Mouse (Mus musculus): Measurements from ENCODE around the gene Lsp1. TPM values are rescaled to one million over a fixed set of nuclear protein-coding genes. Genes with fewer than 3 reads are reported as not detected.

The Lsp1 gene
- total RNA-seq, 1 experiment: 13.7 TPM

DNA sequence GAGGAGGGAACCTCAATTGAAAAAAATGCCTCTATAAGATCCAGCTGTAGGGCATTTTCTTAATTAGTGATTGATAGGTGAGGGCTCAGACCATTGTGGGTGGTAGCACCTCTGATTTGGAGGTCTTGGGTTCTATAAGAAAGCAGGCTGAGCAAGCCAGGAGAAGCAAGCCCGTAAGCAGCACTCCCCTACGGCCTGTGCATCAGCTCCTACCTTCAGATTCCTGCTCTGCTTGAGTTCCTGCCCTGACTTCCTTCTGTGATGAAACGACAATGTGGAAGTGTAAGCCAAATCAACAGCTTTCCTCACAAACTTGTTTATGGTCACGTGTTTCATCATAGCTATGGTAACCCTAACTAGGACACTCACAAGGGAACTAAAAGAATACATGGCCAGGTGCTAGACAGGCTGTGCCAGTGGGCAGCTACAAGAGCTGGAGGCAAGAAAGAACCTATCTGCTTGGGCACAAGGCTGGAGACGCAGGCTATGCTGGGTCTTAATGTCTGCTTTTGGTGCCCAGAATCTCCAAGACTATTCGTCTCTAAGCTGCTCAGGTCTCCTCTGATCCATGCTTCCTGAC lies 11.5 kb upstream of the Lsp1 start:
- in situ Hi-C loops (cut with MboI; ENCODE audit: low sequenced_read_pairs in 2 of 2, unreplicated experiment in 2 of 2): no loop called here
- H3K27ac ChIP-seq (ENCODE audit: insufficient read depth, low read depth, low read length, poor library complexity, severe bottlenecking): no peak overlapping the region
- DNase-seq (ENCODE audit: low read depth, low spot score): no peak

DNA sequence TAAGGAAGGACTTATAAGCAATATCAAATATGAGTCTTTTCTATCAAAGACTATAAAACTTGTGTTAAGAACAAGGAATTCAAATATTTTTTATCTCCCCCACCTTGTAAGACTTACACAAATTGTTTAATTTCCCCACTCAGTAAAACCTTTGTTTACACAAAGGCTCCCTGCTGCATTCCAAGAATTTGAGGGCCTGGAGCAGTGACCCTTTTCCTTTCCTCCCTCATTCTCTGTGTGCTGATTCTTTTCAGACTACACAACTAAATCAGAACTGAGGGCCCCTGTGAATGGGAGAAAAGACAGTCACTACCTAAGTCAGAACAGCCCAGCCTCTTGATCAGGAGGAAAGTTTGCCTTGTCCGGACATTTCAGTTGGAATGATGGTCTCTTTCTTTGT lies 5.9 kb upstream of the Lsp1 start:
- Histone ChIP-seq H3K4me1 (ENCODE audit: control insufficient read depth in 2 of 2, insufficient read depth in 2 of 2, low read length in 2 of 2, poor library complexity in 1 of 2) (no peaks in the 10 kb centered on the region), H3K36me3 (ENCODE audit: control insufficient read depth, insufficient read depth, low read length, poor library complexity, severe bottlenecking) (no peaks in the 10 kb centered on the region), H3K4me3 (ENCODE audit: insufficient read depth in 1 of 2, low read depth in 1 of 2, low read length in 2 of 2, poor library complexity in 1 of 2, severe bottlenecking in 1 of 2) (no peak overlapping the region), H3K9ac (ENCODE audit: insufficient read depth, low read depth, low read length, poor library complexity, severe bottlenecking) (no peak overlapping the region), H3K27ac (ENCODE audit: insufficient read depth, low read depth, low read length, poor library complexity, severe bottlenecking) (no peak overlapping the region), H3K9me3 (ENCODE audit: control insufficient read depth, insufficient read depth, low read depth, low read length) (no peaks in the 10 kb centered on the region)
- DNase-seq (ENCODE audit: low read depth, low spot score): no peak
- TF ChIP-seq CHD2 (IDR thresholded peaks at IDR 0.05; ENCODE audit: low read depth, low read length) (no peak), ZNF384 (IDR thresholded peaks at IDR 0.05; ENCODE audit: low read depth, low read length) (no peak), HCFC1 (IDR thresholded peaks at IDR 0.05; ENCODE audit: borderline replicate concordance, insufficient read depth, low read length) (no peak), MAFK (IDR thresholded peaks at IDR 0.05; ENCODE audit: insufficient read depth, low read depth, low read length) (no peak), ZC3H11A (IDR thresholded peaks at IDR 0.05; ENCODE audit: borderline replicate concordance, low read depth, low read length) (no peak)
- in situ Hi-C loops (cut with MboI; ENCODE audit: low sequenced_read_pairs in 2 of 2, unreplicated experiment in 2 of 2): no loop called here

More for the DNA sequence above, 11.5 kb upstream of the Lsp1 start:
- H3K4me3 ChIP-seq (ENCODE audit: insufficient read depth in 1 of 2, low read depth in 1 of 2, low read length in 2 of 2, poor library complexity in 1 of 2, severe bottlenecking in 1 of 2): no peak overlapping the region
- no peaks in the 10 kb centered on the region for H3K4me1 ChIP-seq (ENCODE audit: control insufficient read depth in 2 of 2, insufficient read depth in 2 of 2, low read length in 2 of 2, poor library complexity in 1 of 2)
- H3K36me3 ChIP-seq (ENCODE audit: control insufficient read depth, insufficient read depth, low read length, poor library complexity, severe bottlenecking): no peaks in the 10 kb centered on the region
- no peaks in the 10 kb centered on the region for H3K9me3 ChIP-seq (ENCODE audit: control insufficient read depth, insufficient read depth, low read depth, low read length)
- TF ChIP-seq HCFC1 (IDR thresholded peaks at IDR 0.05; ENCODE audit: borderline replicate concordance, insufficient read depth, low read length) (no peak), MAFK (IDR thresholded peaks at IDR 0.05; ENCODE audit: insufficient read depth, low read depth, low read length) (no peak), ZC3H11A (IDR thresholded peaks at IDR 0.05; ENCODE audit: borderline replicate concordance, low read depth, low read length) (no peak), CHD2 (IDR thresholded peaks at IDR 0.05; ENCODE audit: low read depth, low read length) (no peak), ZNF384 (IDR thresholded peaks at IDR 0.05; ENCODE audit: low read depth, low read length) (no peak)
- no peak overlapping the region for H3K9ac ChIP-seq (ENCODE audit: insufficient read depth, low read depth, low read length, poor library complexity, severe bottlenecking)

DNA sequence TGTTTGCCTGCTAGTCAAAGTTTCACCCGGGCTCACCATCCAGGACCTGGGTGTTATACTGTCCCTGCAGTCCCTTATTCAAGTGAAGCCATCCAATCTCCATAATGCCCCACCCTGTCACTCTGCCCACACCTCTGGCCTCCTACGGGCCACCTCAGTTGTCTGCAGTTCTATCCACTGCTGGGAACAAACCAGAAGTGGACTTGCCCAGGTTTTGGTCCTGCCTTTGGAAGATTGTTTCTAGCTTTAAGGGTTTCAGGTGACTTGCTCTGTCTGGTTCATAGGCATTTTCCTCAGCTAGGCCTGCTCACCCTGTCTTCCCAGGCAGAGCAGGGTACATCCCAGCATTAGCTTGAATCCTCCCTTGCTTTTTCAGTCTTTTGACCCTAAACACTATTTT lies 5.4 kb upstream of the Lsp1 start:
- Histone ChIP-seq H3K9me3 (ENCODE audit: control insufficient read depth, insufficient read depth, low read depth, low read length) (no peaks in the 10 kb centered on the region), H3K4me1 (ENCODE audit: control insufficient read depth in 2 of 2, insufficient read depth in 2 of 2, low read length in 2 of 2, poor library complexity in 1 of 2) (no peaks in the 10 kb centered on the region), H3K36me3 (ENCODE audit: control insufficient read depth, insufficient read depth, low read length, poor library complexity, severe bottlenecking) (no peaks in the 10 kb centered on the region), H3K4me3 (ENCODE audit: insufficient read depth in 1 of 2, low read depth in 1 of 2, low read length in 2 of 2, poor library complexity in 1 of 2, severe bottlenecking in 1 of 2) (no peak overlapping the region), H3K9ac (ENCODE audit: insufficient read depth, low read depth, low read length, poor library complexity, severe bottlenecking) (no peak overlapping the region), H3K27ac (ENCODE audit: insufficient read depth, low read depth, low read length, poor library complexity, severe bottlenecking) (no peak overlapping the region)
- TF ChIP-seq HCFC1 (IDR thresholded peaks at IDR 0.05; ENCODE audit: borderline replicate concordance, insufficient read depth, low read length) (no peak), ZC3H11A (IDR thresholded peaks at IDR 0.05; ENCODE audit: borderline replicate concordance, low read depth, low read length) (no peak), CHD2 (IDR thresholded peaks at IDR 0.05; ENCODE audit: low read depth, low read length) (no peak), ZNF384 (IDR thresholded peaks at IDR 0.05; ENCODE audit: low read depth, low read length) (no peak), MAFK (IDR thresholded peaks at IDR 0.05; ENCODE audit: insufficient read depth, low read depth, low read length) (no peak)
- DNase-seq (ENCODE audit: low read depth, low spot score): no peak
- in situ Hi-C loops (cut with MboI; ENCODE audit: low sequenced_read_pairs in 2 of 2, unreplicated experiment in 2 of 2): no loop called here

DNA sequence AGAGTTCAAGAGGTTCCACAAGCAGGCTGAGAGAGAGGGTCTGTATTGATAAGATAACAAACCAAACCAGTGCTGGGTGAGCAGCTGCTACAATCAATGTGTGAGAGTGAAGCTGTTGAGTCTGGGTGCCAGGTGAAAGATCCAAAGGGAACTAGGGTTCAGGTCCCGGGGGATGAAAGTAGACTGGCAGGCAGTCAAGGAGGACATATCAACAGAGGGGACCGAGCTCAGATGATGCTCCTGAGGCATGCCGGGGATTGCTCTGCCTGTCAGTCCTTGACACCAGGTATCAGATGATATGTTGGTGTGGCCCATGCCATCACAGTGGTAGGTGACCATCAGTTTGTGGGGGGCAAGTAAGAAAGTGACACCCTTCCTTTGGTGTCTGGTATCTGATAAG lies 3.8 kb upstream of the Lsp1 start:
- H3K4me3 ChIP-seq (ENCODE audit: insufficient read depth in 1 of 2, low read depth in 1 of 2, low read length in 2 of 2, poor library complexity in 1 of 2, severe bottlenecking in 1 of 2): no peak overlapping the region
- H3K9ac ChIP-seq (ENCODE audit: insufficient read depth, low read depth, low read length, poor library complexity, severe bottlenecking): no peak overlapping the region
- TF ChIP-seq ZNF384 (IDR thresholded peaks at IDR 0.05; ENCODE audit: low read depth, low read length) (no peak), MAFK (IDR thresholded peaks at IDR 0.05; ENCODE audit: insufficient read depth, low read depth, low read length) (no peak), CHD2 (IDR thresholded peaks at IDR 0.05; ENCODE audit: low read depth, low read length) (no peak), ZC3H11A (IDR thresholded peaks at IDR 0.05; ENCODE audit: borderline replicate concordance, low read depth, low read length) (no peak), HCFC1 (IDR thresholded peaks at IDR 0.05; ENCODE audit: borderline replicate concordance, insufficient read depth, low read length) (no peak)
- H3K4me1 ChIP-seq (ENCODE audit: control insufficient read depth in 2 of 2, insufficient read depth in 2 of 2, low read length in 2 of 2, poor library complexity in 1 of 2): no peaks in the 10 kb centered on the region
- no peak overlapping the region for H3K27ac ChIP-seq (ENCODE audit: insufficient read depth, low read depth, low read length, poor library complexity, severe bottlenecking)
- no peaks in the 10 kb centered on the region for H3K9me3 ChIP-seq (ENCODE audit: control insufficient read depth, insufficient read depth, low read depth, low read length)
- in situ Hi-C loops (cut with MboI; ENCODE audit: low sequenced_read_pairs in 2 of 2, unreplicated experiment in 2 of 2): no loop called here
- DNase-seq (ENCODE audit: low read depth, low spot score): no peak
- no peaks in the 10 kb centered on the region for H3K36me3 ChIP-seq (ENCODE audit: control insufficient read depth, insufficient read depth, low read length, poor library complexity, severe bottlenecking)

Data from ES-E14 (cell line).